Mouse (Mus musculus): ENCODE measurements at regions not wholly inside any gene's neighbourhood (a gene's known extent, or its start where the extent isn't known, plus 50 kb on each side); places are given as distances from the start of the nearest gene placed in this dataset.

DNA sequence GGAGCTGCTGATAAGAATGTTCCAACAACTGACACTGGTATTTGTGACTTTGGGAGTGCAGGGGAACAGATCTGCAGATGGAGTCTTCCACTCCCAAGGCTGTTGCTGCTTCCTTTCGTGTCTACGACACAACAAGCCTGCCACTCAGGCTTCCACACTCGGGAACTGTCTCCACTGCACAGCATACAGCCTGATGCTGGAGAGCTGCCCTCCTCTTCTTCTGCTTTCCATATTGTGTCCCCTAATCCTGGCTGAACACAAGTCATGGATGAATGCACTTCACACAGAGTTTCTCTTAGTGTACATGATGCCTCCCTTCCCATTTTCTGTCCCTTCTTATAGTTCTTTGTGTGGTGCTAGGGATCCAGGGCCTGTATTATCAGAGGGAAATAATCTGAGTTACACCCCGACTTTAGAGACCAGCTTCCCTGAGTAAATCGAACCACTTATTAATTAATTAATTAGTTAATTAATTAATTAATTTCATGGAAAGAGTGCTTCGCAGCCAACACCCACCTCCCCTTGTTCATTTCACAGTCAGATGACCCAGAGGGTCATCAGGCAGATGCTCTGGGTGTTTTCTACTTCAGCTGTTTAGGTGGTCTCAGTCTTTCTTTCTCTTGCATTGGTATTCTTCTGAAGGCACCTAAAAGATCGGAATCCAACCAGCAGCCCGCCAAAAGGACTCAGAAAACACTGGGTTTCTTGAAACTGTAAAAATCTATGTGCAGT, 357.8 kb upstream of the Mmadhc start:
- no peak for ATAC-seq

GRCm38 (mm10) chr2:50653121-50653615, 356.6 kb upstream of the Mmadhc start:
- Histone ChIP-seq H3K27ac (ENCODE audit: low read depth, low read length) (no peak overlapping the region), H3K4me1 (replicated peaks; ENCODE audit: control insufficient read depth, insufficient read depth, low read length) (no peaks in the 10 kb centered on the region), H3K27me3 (replicated peaks; ENCODE audit: control insufficient read depth, insufficient read depth, low read length) (no peaks in the 10 kb centered on the region), H3K9ac (ENCODE audit: low read depth, low read length) (no peak overlapping the region), H3K9me3 (ENCODE audit: control insufficient read depth) (no peaks in the 10 kb centered on the region), H3K4me2 (replicated peaks; ENCODE audit: low read depth) (no peak overlapping the region), H3K36me3 (ENCODE audit: control insufficient read depth, insufficient read depth) (no peaks in the 10 kb centered on the region), H3K4me3 (ENCODE audit: low read depth, low read length) (no peak overlapping the region)
- ATAC-seq, result no peak
- WGBS, result 83% methylated on average over 3 of the region's 3 CpGs
- TF ChIP-seq CTCF (IDR thresholded peaks at IDR 0.05; ENCODE audit: low read depth), result no peak

More for the DNA sequence above, 357.8 kb upstream of the Mmadhc start:
- H3K27ac ChIP-seq (ENCODE audit: low read depth, low read length), result no peak overlapping the region
- H3K4me1 ChIP-seq (replicated peaks; ENCODE audit: control insufficient read depth, insufficient read depth, low read length), result no peaks in the 10 kb centered on the region
- no peaks in the 10 kb centered on the region for H3K9me3 ChIP-seq (ENCODE audit: control insufficient read depth)
- no peak overlapping the region for H3K4me2 ChIP-seq (replicated peaks; ENCODE audit: low read depth)
- 85% methylated on average over 8 of the region's 8 CpGs for WGBS
- H3K4me3 ChIP-seq (ENCODE audit: low read depth, low read length), result no peak overlapping the region
- H3K27me3 ChIP-seq (replicated peaks; ENCODE audit: control insufficient read depth, insufficient read depth, low read length), result no peaks in the 10 kb centered on the region
- TF ChIP-seq CTCF (IDR thresholded peaks at IDR 0.05; ENCODE audit: low read depth), result no peak
- no peaks in the 10 kb centered on the region for H3K36me3 ChIP-seq (ENCODE audit: control insufficient read depth, insufficient read depth)
- no peak overlapping the region for H3K9ac ChIP-seq (ENCODE audit: low read depth, low read length)

- H3K9me3 ChIP-seq (ENCODE audit: control insufficient read depth), result no peaks in the 10 kb centered on the region
- no peaks in the 10 kb centered on the region for H3K4me1 ChIP-seq (replicated peaks; ENCODE audit: control insufficient read depth, insufficient read depth, low read length)
- no peaks in the 10 kb centered on the region for H3K27me3 ChIP-seq (replicated peaks; ENCODE audit: control insufficient read depth, insufficient read depth, low read length)
- no peak overlapping the region for H3K27ac ChIP-seq (ENCODE audit: low read depth, low read length)
- WGBS, result 68% methylated on average over 3 of the region's 3 CpGs
- TF ChIP-seq CTCF (IDR thresholded peaks at IDR 0.05; ENCODE audit: low read depth), result no peak
- H3K9ac ChIP-seq (ENCODE audit: low read depth, low read length), result no peak overlapping the region
- H3K36me3 ChIP-seq (ENCODE audit: control insufficient read depth, insufficient read depth), result no peaks in the 10 kb centered on the region
- no peak overlapping the region for H3K4me3 ChIP-seq (ENCODE audit: low read depth, low read length)
- no peak overlapping the region for H3K4me2 ChIP-seq (replicated peaks; ENCODE audit: low read depth)
- ATAC-seq, result no peak
These were observed 353.1 kb upstream of the Mmadhc start for GRCm38 (mm10) chr2:50649656-50650055.

GRCm38 (mm10) chr2:50643219-50643618, 346.6 kb upstream of the Mmadhc start:
- Histone ChIP-seq H3K9ac (ENCODE audit: low read depth, low read length) (no peak overlapping the region), H3K4me1 (replicated peaks; ENCODE audit: control insufficient read depth, insufficient read depth, low read length) (no peaks in the 10 kb centered on the region), H3K4me3 (ENCODE audit: low read depth, low read length) (no peak overlapping the region), H3K27ac (ENCODE audit: low read depth, low read length) (no peak overlapping the region), H3K36me3 (ENCODE audit: control insufficient read depth, insufficient read depth) (no peaks in the 10 kb centered on the region), H3K27me3 (replicated peaks; ENCODE audit: control insufficient read depth, insufficient read depth, low read length) (no peaks in the 10 kb centered on the region), H3K4me2 (replicated peaks; ENCODE audit: low read depth) (no peak overlapping the region), H3K9me3 (ENCODE audit: control insufficient read depth) (no peaks in the 10 kb centered on the region)
- no peak for TF ChIP-seq CTCF (IDR thresholded peaks at IDR 0.05; ENCODE audit: low read depth)
- 85% methylated on average over 5 of the region's 5 CpGs for WGBS
- no peak for ATAC-seq

- TF ChIP-seq CTCF (IDR thresholded peaks at IDR 0.05; ENCODE audit: low read depth), result no peak
- Histone ChIP-seq H3K27ac (ENCODE audit: low read depth, low read length) (no peak overlapping the region), H3K9me3 (ENCODE audit: control insufficient read depth) (no peaks in the 10 kb centered on the region), H3K27me3 (replicated peaks; ENCODE audit: control insufficient read depth, insufficient read depth, low read length) (no peaks in the 10 kb centered on the region), H3K36me3 (ENCODE audit: control insufficient read depth, insufficient read depth) (no peaks in the 10 kb centered on the region), H3K4me2 (replicated peaks; ENCODE audit: low read depth) (no peak overlapping the region), H3K4me1 (replicated peaks; ENCODE audit: control insufficient read depth, insufficient read depth, low read length) (no peaks in the 10 kb centered on the region), H3K9ac (ENCODE audit: low read depth, low read length) (no peak overlapping the region), H3K4me3 (ENCODE audit: low read depth, low read length) (no peak overlapping the region)
- WGBS, result 62% methylated on average over 2 of the region's 2 CpGs
- no peak for ATAC-seq
These were observed 345.6 kb upstream of the Mmadhc start for GRCm38 (mm10) chr2:50642198-50642597.

DNA sequence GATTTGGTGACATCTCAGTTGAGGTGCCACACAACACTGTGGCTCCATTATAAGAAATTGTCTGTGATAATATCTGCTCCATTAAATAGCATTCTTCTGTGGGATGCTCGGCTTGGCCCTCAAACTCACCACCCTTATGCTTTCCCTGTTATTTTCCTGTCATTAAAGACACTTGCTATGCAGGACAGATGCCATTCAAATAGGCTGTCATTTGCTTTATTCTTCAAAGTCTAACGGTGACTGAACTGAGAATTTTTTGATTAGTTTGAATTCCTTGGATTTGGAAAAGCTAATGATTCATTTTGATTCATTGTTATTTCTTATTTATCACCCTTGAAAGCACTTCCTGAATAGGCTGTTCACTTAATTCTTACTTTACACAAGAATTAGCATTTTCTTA, 339.3 kb upstream of the Mmadhc start:
- Histone ChIP-seq H3K27me3 (replicated peaks; ENCODE audit: control insufficient read depth, insufficient read depth, low read length) (no peaks in the 10 kb centered on the region), H3K36me3 (ENCODE audit: control insufficient read depth, insufficient read depth) (no peaks in the 10 kb centered on the region), H3K4me1 (replicated peaks; ENCODE audit: control insufficient read depth, insufficient read depth, low read length) (no peaks in the 10 kb centered on the region), H3K9me3 (ENCODE audit: control insufficient read depth) (no peaks in the 10 kb centered on the region), H3K9ac (ENCODE audit: low read depth, low read length) (no peak overlapping the region), H3K4me2 (replicated peaks; ENCODE audit: low read depth) (no peak overlapping the region), H3K27ac (ENCODE audit: low read depth, low read length) (no peak overlapping the region), H3K4me3 (ENCODE audit: low read depth, low read length) (no peak overlapping the region)
- WGBS, result 78% methylated on average over 2 of the region's 2 CpGs
- TF ChIP-seq CTCF (IDR thresholded peaks at IDR 0.05; ENCODE audit: low read depth), result no peak
- no peak for ATAC-seq
